Mouse (Mus musculus): ENCODE measurements at regions not wholly inside any gene's neighbourhood (a gene's known extent, or its start where the extent isn't known, plus 50 kb on each side); places are given as distances from the start of the nearest gene placed in this dataset.
A peak's percentile ranks its signal among the peaks of the same experiment; 100 is the strongest.

- H3K27ac ChIP-seq (ENCODE audit: low read depth, low read length): peak overlapping the region; percentile 64; the same call in 1 of the 2 replicates
- no peak overlapping the region for H3K9ac ChIP-seq
- no peaks in the 10 kb centered on the region for H3K36me3 ChIP-seq (ENCODE audit: insufficient read depth)
- no peak overlapping the region for H3K4me2 ChIP-seq (ENCODE audit: low read depth)
- H3K4me3 ChIP-seq (ENCODE audit: low read depth, low read length): no peak overlapping the region
- TF ChIP-seq CTCF (IDR thresholded peaks at IDR 0.05; ENCODE audit: low read depth): no peak
- ATAC-seq: peak; percentile 69
- no peaks in the 10 kb centered on the region for H3K27me3 ChIP-seq (ENCODE audit: insufficient read depth, low read length)
- no peaks in the 10 kb centered on the region for H3K9me3 ChIP-seq (ENCODE audit: low read length)
- H3K4me1 ChIP-seq (ENCODE audit: insufficient read depth): peaks cover 3% of the 10 kb centered on the region; the same call in 1 of the 2 replicates
- peak; percentile 39 for DNase-seq
- WGBS: 17% methylated on average over 10 of the region's 10 CpGs
Observed at GRCm38 (mm10) chr1:88623040-88623439, 79.0 kb downstream of the Arl4c start.

GRCm38 (mm10) chr1:88622356-88622755 lies 79.7 kb downstream of the Arl4c start:
- TF ChIP-seq CTCF (IDR thresholded peaks at IDR 0.05; ENCODE audit: low read depth): no peak
- Histone ChIP-seq H3K36me3 (ENCODE audit: insufficient read depth) (no peaks in the 10 kb centered on the region), H3K9me3 (ENCODE audit: low read length) (no peaks in the 10 kb centered on the region), H3K27me3 (ENCODE audit: insufficient read depth, low read length) (no peaks in the 10 kb centered on the region), H3K4me1 (ENCODE audit: insufficient read depth) (peaks cover 3% of the 10 kb centered on the region; the same call in 1 of the 2 replicates), H3K27ac (ENCODE audit: low read depth, low read length) (no peak overlapping the region), H3K4me2 (ENCODE audit: low read depth) (no peak overlapping the region), H3K4me3 (ENCODE audit: low read depth, low read length) (no peak overlapping the region), H3K9ac (no peak overlapping the region)
- 80% methylated on average over 6 of the region's 6 CpGs for WGBS
- ATAC-seq (no peak), DNase-seq (no peak)

DNA sequence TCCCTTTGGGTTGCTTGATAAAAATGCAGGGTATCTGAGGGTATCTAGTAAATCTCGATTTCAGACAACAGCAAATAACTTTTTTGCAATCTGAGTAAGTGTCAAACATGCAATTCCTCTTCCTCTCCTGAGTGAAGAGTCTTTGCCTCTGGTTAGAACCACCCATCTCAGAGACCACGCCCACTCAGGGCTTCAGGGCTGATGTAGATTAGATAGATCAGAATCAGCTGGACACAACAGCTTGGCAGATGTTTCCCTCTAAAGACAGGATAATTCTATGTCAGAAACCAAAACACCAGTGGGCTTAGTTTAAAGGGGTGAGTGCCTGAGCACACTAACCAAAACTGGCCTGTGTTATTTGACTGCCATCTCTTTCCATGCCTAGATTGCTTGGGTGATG lies 80.8 kb downstream of the Arl4c start:
- Histone ChIP-seq H3K27ac (ENCODE audit: low read depth, low read length) (no peak overlapping the region), H3K9me3 (ENCODE audit: low read length) (no peaks in the 10 kb centered on the region), H3K4me2 (ENCODE audit: low read depth) (no peak overlapping the region), H3K27me3 (ENCODE audit: insufficient read depth, low read length) (no peaks in the 10 kb centered on the region), H3K36me3 (ENCODE audit: insufficient read depth) (no peaks in the 10 kb centered on the region), H3K4me3 (ENCODE audit: low read depth, low read length) (no peak overlapping the region), H3K4me1 (ENCODE audit: insufficient read depth) (peaks cover 3% of the 10 kb centered on the region; the same call in 1 of the 2 replicates), H3K9ac (no peak overlapping the region)
- no peak for TF ChIP-seq CTCF (IDR thresholded peaks at IDR 0.05; ENCODE audit: low read depth)
- WGBS: 85% methylated on average over 2 of the region's 2 CpGs
- no peak for DNase-seq
- no peak for ATAC-seq

DNA sequence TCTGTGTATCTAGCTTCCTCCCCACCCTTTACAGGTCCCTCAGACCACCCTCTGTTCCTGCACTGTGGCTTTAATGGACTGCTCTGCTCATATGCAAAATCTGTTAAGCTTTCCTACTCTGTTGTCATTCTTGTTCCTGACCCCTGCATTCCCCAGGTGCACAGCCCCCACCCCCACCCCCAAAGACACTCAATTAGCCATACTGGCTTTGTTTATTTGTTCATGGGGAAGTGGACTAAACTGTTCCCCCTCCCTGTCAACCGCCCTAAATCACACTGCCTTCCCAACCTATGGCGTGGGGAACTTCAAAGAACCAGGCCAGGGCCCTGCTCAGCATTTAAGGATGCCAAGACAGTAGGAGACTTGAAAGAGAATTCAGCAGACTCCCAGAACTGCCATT lies 89.0 kb downstream of the Arl4c start:
- 27% methylated on average over 2 of the region's 2 CpGs for WGBS
- Histone ChIP-seq H3K4me1 (ENCODE audit: insufficient read depth) (no peaks in the 10 kb centered on the region), H3K4me3 (ENCODE audit: low read depth, low read length) (no peak overlapping the region), H3K4me2 (ENCODE audit: low read depth) (no peak overlapping the region), H3K27me3 (ENCODE audit: insufficient read depth, low read length) (no peaks in the 10 kb centered on the region), H3K27ac (ENCODE audit: low read depth, low read length) (no peak overlapping the region), H3K9me3 (ENCODE audit: low read length) (no peaks in the 10 kb centered on the region), H3K9ac (no peak overlapping the region), H3K36me3 (ENCODE audit: insufficient read depth) (no peaks in the 10 kb centered on the region)
- DNase-seq: no peak
- ATAC-seq: no peak
- no peak for TF ChIP-seq CTCF (IDR thresholded peaks at IDR 0.05; ENCODE audit: low read depth)

- H3K9me3 ChIP-seq (ENCODE audit: low read length): no peaks in the 10 kb centered on the region
- no peak for TF ChIP-seq CTCF (IDR thresholded peaks at IDR 0.05; ENCODE audit: low read depth)
- H3K4me3 ChIP-seq (ENCODE audit: low read depth, low read length): no peak overlapping the region
- 84% methylated on average over 5 of the region's 5 CpGs for WGBS
- no peak overlapping the region for H3K27ac ChIP-seq (ENCODE audit: low read depth, low read length)
- H3K27me3 ChIP-seq (ENCODE audit: insufficient read depth, low read length): no peaks in the 10 kb centered on the region
- no peaks in the 10 kb centered on the region for H3K4me1 ChIP-seq (ENCODE audit: insufficient read depth)
- DNase-seq: no peak
- no peak overlapping the region for H3K9ac ChIP-seq
- ATAC-seq: no peak
- H3K36me3 ChIP-seq (ENCODE audit: insufficient read depth): no peaks in the 10 kb centered on the region
- H3K4me2 ChIP-seq (ENCODE audit: low read depth): no peak overlapping the region
Observed at GRCm38 (mm10) chr1:88611241-88611640, 90.8 kb downstream of the Arl4c start.

DNA sequence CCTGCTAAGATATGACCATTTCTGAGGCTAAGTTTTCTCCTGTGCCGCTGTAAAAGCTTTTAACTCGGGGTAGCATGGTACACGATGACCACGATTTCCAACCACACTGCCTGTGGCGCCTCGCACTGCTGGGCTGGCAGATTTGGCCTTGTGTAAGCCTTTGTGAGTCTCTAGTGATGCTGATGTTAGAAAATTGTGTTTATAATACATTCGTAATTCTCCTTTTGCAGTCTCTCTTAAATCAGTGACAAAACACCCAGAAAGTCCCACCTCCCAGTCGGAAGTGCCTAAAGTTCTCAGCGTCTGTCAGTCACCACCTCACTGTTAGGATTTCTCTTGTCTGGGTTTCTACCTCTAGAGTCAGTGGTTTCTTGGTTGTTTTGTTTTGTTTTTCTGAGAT lies 91.2 kb downstream of the Arl4c start:
- no peak for TF ChIP-seq CTCF (IDR thresholded peaks at IDR 0.05; ENCODE audit: low read depth)
- no peak overlapping the region for H3K27ac ChIP-seq (ENCODE audit: low read depth, low read length)
- ATAC-seq: no peak
- H3K27me3 ChIP-seq (ENCODE audit: insufficient read depth, low read length): no peaks in the 10 kb centered on the region
- H3K4me3 ChIP-seq (ENCODE audit: low read depth, low read length): no peak overlapping the region
- no peaks in the 10 kb centered on the region for H3K9me3 ChIP-seq (ENCODE audit: low read length)
- no peak overlapping the region for H3K9ac ChIP-seq
- no peak overlapping the region for H3K4me2 ChIP-seq (ENCODE audit: low read depth)
- 92% methylated on average over 9 of the region's 9 CpGs for WGBS
- no peaks in the 10 kb centered on the region for H3K36me3 ChIP-seq (ENCODE audit: insufficient read depth)
- no peaks in the 10 kb centered on the region for H3K4me1 ChIP-seq (ENCODE audit: insufficient read depth)
- no peak for DNase-seq

DNA sequence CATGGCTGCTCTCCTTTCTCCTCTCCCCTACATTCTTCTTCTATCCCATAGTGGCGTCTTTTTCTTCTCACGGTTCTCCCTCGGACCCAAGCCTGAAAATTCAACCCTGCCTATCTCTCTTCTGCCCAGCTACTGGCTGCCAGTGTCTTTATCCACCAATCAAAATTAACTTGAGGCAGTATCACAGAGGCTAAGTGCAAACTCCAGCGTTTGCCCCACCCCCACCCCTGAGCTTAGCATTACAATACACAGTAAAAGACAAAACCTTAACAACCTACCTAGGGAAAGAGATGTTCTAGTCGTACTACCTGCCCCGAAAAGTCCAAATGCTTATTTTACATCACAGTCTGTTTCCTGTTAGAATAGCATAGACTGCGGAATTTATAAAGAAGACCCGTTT lies 93.2 kb downstream of the Arl4c start:
- H3K4me1 ChIP-seq (ENCODE audit: insufficient read depth): no peaks in the 10 kb centered on the region
- ATAC-seq (no peak), DNase-seq (no peak)
- H3K27ac ChIP-seq (ENCODE audit: low read depth, low read length): no peak overlapping the region
- no peak overlapping the region for H3K4me2 ChIP-seq (ENCODE audit: low read depth)
- no peak overlapping the region for H3K4me3 ChIP-seq (ENCODE audit: low read depth, low read length)
- H3K36me3 ChIP-seq (ENCODE audit: insufficient read depth): no peaks in the 10 kb centered on the region
- H3K9me3 ChIP-seq (ENCODE audit: low read length): no peaks in the 10 kb centered on the region
- H3K9ac ChIP-seq: no peak overlapping the region
- 46% methylated on average over 8 of the region's 8 CpGs for WGBS
- H3K27me3 ChIP-seq (ENCODE audit: insufficient read depth, low read length): no peaks in the 10 kb centered on the region
- no peak for TF ChIP-seq CTCF (IDR thresholded peaks at IDR 0.05; ENCODE audit: low read depth)

GRCm38 (mm10) chr1:88608236-88608635 lies 93.8 kb downstream of the Arl4c start:
- H3K27me3 ChIP-seq (ENCODE audit: insufficient read depth, low read length): no peaks in the 10 kb centered on the region
- no peak for DNase-seq
- no peak overlapping the region for H3K4me2 ChIP-seq (ENCODE audit: low read depth)
- no peaks in the 10 kb centered on the region for H3K9me3 ChIP-seq (ENCODE audit: low read length)
- no peak overlapping the region for H3K4me3 ChIP-seq (ENCODE audit: low read depth, low read length)
- H3K4me1 ChIP-seq (ENCODE audit: insufficient read depth): no peaks in the 10 kb centered on the region
- 57% methylated on average over 8 of the region's 8 CpGs for WGBS
- ATAC-seq: no peak
- no peak for TF ChIP-seq CTCF (IDR thresholded peaks at IDR 0.05; ENCODE audit: low read depth)
- no peak overlapping the region for H3K9ac ChIP-seq
- H3K36me3 ChIP-seq (ENCODE audit: insufficient read depth): no peaks in the 10 kb centered on the region
- no peak overlapping the region for H3K27ac ChIP-seq (ENCODE audit: low read depth, low read length)

All from forebrain, postnatal 0 days (tissue).